Mouse (Mus musculus): ENCODE results near the gene Gng4.
A peak's percentile ranks its signal among the peaks of the same experiment; 100 is the strongest.
"Not testable (repeated sequence)": the region's sequence is repeated elsewhere in the genome, so short reads cannot be mapped to it uniquely, and the experiment has no call there.

Gene Gng4

GRCm38 (mm10) chr13:13783894-13784419 is at the start of gene Gng4:
Gng4 (plus strand) TSS chr13:13784059.
- DNase-seq (ENCODE audit: low spot score in 2 of 2) = peak; percentile 69 to 72

DNA sequence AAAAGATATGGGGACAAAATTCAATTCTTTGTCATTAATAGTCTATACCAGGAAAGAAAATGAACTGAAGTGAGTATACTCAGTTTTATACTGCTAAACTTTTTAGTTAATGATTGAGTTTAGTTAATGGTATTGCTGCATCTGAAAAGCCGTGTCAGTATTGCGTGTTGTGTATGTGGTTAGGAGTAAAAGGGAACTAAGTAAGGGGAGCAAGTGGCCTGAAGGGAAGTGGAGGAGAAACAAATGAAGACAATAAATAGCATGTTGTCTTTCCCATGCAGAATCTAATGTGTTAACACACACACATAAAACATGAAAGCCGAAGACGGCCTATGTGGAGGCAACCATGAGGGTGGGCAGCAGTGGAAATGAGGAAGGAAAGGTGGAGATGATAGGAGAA is 44.6 kb upstream of the Gng4 start:
- DNase-seq (ENCODE audit: low spot score in 2 of 2) = no peak

GRCm38 (mm10) chr13:13745911-13746310 is 37.9 kb upstream of the Gng4 start:
- DNase-seq (ENCODE audit: low spot score in 2 of 2) = no peak

DNA sequence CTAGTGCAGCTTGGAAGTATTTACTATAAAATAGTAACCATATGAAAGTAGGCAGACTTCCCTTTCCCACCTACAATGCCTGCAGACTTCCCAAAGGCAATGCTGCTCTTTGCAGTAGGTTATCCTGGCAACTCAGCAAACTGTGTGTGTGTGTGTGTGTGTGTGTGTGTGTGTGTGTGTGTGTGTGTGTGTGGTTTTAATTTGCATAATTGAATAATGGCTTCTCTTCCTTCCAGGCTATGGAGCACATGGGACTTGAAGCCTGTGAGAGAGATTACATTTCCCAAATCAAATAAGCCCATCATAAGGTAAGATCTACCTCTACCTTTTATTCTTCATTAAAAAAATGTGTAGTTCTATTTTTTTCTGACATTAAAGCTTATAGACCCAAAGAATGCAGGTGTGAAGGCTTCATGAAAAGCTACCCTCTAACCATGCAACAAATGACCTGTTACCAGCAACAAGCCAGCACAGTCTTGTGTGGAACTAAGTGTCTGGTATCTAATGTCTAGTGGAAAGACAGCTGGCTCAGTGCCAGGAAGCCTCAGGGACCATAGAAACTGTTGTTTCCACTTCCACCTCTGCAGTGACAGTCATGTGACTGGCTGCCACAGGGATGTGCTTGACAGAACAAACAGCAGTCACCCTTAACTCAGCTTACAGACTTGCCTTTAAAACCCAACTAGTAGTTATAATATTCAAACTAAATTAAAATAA is 7.9 kb upstream of the Gng4 start:
- no peak for DNase-seq (ENCODE audit: low spot score in 2 of 2)

DNA sequence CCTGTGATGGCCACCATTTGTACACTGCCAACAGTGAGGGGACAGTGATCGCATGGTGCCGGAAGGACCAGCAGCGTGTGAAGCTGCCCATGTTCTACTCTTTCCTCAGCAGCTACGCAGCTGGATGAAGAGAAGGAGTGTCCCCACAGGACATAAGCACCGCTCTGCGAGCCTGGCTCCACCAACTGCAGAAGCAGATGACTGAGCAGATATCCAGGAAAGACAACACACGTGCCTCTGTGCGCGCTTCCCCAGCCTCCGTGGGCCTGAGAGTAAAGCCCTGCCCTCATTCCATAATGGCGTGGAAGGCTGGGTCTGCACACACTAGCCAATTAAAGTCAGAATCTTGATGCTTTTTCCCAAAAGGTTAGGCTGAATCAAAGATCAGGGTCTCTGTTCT is 6.8 kb upstream of the Gng4 start:
- no peak for DNase-seq (ENCODE audit: low spot score in 2 of 2)

GRCm38 (mm10) chr13:13777696-13778095 is 6.2 kb upstream of the Gng4 start:
- DNase-seq (ENCODE audit: low spot score in 2 of 2) = no peak

GRCm38 (mm10) chr13:13778837-13779458 is 4.9 kb upstream of the Gng4 start:
- DNase-seq (ENCODE audit: low spot score in 2 of 2) = no peak

DNA sequence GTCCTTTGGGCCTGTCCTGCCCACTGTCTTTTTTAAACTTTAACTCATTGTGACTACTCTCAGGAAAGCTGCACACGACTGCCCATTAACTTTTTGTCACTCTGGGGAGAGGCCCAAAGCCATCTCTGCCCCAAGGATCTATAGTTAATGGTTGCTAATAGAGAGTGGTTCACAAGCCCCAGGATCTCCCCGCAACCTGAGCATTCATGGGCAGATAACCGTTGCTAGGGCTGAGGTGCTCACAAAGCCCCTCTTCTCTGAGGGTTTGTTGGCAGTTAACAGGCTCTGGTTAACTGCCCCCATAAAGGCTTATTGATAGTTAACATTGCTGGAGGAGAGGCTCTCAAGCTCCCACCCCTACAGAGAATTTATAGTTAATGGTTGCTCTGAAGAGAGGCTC is 3.6 kb upstream of the Gng4 start:
- DNase-seq (ENCODE audit: low spot score in 2 of 2) = no peak

GRCm38 (mm10) chr13:13781026-13781425 is 2.8 kb upstream of the Gng4 start:
- no peak for DNase-seq (ENCODE audit: low spot score in 2 of 2)

DNA sequence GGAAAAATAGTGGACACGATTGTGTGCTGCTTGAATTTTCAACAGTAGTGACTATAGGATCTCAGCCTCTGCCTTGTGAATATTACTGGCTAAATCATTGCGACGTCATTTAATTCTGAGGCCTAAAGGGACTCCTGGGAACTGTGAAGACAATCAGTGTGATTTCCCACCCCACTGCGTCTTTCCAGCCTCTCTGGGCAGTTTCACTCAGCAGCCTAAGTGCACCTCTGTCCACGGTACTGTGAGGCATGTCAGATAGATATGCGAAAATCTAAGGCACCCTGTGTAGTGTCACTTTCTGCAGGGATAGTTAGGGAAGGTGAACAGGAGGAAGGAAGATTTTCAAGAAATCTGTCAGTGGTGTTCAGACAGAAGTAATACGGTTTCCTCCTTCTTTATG is 563 bp upstream of the Gng4 start:
- DNase-seq (ENCODE audit: low spot score in 2 of 2) = no peak

DNA sequence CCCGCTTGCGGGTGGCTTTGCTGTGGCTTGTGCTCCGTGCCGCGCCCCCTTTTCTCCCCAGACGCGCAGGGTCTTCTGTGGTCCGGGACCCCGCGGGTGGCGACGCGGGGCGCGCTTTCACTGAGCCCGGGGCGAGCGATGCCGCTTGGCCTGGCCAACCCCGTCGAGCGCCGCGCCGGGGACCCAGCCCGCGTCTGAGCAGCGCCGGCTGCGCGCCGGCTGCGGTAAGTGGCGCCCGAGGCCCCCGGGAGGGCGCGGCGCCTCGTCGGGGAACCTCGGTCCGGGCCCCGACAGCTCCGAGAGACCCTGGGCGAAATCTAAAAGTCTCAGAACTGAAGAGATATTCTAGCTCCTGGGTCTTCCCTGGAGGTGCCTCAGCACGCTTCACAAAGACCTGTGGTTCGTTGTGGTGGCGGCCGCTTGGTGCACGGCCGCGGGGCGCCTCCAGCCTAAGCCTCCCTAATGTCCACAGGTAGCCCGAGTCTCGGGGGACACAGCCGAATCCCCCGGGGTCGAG is 619 bp downstream of the Gng4 start:
- DNase-seq (ENCODE audit: low spot score in 2 of 2) = no peak

GRCm38 (mm10) chr13:13784981-13785783 is 1.3 kb downstream of the Gng4 start:
- no peak for DNase-seq (ENCODE audit: low spot score in 2 of 2)

- DNase-seq (ENCODE audit: low spot score in 2 of 2) = no peak
Measured at GRCm38 (mm10) chr13:13786971-13787370, 3.1 kb downstream of the Gng4 start.

DNA sequence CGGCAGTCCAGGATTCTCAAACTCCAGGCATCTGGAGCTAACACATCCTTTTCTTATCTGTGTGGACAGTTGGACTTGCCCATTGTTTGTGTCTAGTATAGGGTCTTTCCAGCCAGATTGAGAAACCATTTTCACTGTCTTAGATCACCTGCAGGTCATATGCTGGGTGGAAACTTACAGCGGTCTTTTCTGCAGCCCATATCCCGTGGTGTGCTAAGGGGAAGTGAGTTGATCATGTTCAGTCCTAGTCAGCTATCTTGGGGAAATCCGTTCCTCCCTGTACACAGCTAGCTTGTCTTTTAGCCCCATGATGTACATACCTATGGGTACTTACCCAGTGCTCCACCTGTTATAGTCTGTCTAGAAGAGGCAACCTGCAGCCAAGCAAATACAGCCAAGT is 4.2 kb downstream of the Gng4 start:
- DNase-seq (ENCODE audit: low spot score in 2 of 2) = no peak

GRCm38 (mm10) chr13:13791981-13792380 is 8.1 kb downstream of the Gng4 start:
- peak; percentile 62 to 78 for DNase-seq (ENCODE audit: low spot score in 2 of 2)

DNA sequence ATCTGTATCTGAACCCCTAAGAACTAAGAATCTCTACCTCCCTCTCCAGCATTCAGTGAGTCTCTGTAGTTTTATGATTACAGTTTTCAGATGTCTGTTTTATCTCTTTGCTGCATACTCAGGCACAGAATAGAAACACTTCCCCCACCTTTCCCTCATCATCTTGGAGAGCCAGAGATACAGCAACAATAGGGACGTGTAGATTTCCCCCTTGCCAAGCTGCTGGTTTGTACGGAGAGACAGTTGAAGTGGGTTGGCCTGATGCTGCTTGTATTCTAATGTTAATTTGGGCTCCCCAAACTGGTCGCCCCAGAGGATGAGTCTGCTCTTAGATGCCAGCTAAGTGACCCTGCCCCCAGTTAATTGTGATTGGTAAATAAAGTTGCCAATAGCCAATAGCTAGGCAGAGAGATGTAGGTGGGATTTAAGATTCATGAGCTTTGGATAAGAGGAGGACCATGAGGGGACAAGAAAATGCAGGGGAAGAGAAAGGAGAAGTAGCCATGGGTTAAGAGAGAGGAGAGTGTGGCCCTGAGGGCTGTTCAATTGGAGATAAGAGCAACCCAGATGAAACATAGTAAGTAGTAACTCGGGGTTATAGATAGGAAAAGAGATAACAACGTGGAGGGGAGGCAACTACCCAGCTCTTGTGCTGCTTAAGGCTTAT is 11.4 kb downstream of the Gng4 start:
- DNase-seq (ENCODE audit: low spot score in 2 of 2) = no peak

DNA sequence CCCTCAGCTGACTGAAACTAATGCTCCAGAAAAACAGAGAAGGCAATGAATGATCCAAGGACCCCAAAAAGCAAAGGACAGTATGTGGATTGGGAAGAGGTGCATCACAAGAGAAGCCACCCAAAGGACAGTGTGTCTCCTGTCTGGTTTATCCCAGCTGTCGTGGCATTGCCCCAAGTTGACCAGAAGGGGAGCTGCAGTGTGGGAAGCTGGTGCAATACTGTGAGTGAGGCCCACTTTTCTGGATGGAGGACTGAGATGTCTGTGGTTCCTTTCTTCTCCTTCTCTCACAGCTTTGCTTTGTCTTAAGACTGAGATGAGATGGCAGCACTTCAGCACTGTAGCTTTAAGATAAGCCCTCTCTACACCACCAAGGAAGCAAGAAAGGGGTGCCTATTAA is 12.2 kb downstream of the Gng4 start:
- no peak for DNase-seq (ENCODE audit: low spot score in 2 of 2)

DNA sequence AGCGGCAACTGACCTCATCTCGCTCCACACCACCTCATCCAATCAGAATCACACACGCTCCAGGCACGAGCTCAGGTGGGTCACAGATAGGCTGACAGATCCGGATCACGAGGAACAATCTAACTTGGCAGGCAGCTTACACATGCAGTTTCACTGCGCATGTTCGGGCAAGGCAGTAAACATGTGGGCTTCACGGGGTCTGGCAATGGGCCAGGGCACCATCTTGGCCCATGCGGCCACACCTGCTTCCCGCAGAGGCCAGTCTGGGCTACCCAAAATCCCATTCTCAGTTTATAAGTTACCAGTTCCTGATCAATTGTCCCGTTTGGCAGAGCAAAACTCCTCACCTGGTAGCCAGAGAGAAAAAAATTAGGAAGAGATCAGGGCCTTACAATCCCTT is 14.0 kb downstream of the Gng4 start:
- DNase-seq (ENCODE audit: low spot score in 2 of 2) = not testable (repeated sequence)

- no peak for DNase-seq (ENCODE audit: low spot score in 2 of 2)
Measured at GRCm38 (mm10) chr13:13798775-13799174, 14.9 kb downstream of the Gng4 start.

- peak in 1 of 2 experiments; percentile 19 for DNase-seq (ENCODE audit: low spot score in 2 of 2)
Measured at GRCm38 (mm10) chr13:13808337-13809132, 24.7 kb downstream of the Gng4 start.

DNA sequence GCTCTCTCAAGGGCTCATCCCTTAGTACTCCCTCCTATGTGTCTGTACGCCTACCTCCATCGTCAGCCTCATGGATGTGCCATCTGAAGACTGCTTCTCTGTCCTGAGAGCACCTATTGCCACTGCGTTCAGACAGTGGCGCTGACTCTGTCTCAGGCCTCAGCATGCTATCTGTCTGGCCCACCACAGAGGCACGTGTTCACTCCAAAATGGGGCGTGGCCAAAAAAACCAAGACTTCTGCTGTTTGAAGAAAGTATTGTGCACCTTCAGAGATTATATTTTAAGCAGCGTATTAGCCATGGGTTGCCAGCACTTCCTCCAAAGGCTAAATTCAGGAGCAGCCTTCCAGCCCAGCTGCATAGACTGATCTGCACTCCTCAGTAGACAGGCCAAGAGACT is 27.0 kb downstream of the Gng4 start:
- DNase-seq (ENCODE audit: low spot score in 2 of 2) = no peak
